Mouse (Mus musculus) bone marrow, adult 2 months (tissue): Measurements from ENCODE around the gene Ranbp10.

Experiments
- CTCF ChIP-seq: fragments of 200-500 bp; IDR thresholded peaks from 2 replicates; pipeline ENCODE4 v1.5.1; 2011; ENCODE audit warnings: low read length, control low read depth; ENCODE audit not compliant: control insufficient read depth, insufficient read depth
- POLR2A ChIP-seq: fragments of 200-500 bp; IDR thresholded peaks from 2 replicates; pipeline ENCODE4 v1.6.1; 2011; ENCODE audit warnings: low read depth, mild to moderate bottlenecking, control low read depth, low read length, borderline replicate concordance; ENCODE audit not compliant: control insufficient read depth

DNA sequence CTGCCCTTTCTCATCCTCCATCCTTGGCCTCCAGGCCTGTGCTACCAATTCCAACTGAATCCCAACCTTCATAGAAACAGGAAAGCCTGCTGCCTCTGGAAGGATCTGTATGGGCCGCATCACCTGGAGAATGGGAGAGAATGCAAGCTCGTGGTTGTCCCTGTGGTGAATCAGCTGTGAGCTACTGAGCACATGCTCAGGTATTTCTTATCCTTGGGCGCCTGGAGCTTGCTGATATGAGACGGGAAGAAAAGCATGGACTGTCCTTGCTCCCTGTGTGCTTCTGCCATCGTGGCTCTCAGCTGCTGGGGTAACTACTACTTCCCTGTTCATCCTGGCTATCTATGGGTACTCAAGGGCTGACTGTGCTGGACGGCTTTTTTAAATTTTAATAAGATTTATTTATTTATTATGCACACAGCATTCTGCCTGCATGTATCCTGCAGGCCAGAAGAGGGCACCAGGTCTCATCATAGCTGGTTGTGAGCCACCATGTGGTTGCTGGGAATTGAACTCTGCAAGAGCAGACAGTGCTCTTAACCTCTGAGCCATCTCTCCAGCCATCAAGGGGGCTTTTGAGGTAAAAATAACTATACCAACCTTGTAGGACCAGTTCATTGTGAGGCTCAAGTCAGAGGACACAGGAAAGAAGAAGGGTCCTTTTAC, 39.3 kb upstream of the Ranbp10 start:
- TF ChIP-seq POLR2A (no peak), CTCF (peak; percentile 39)
